Mouse (Mus musculus) thymus, postnatal 4 days (tissue): ENCODE data around the gene Ccdc28b.
A peak's percentile ranks its signal among the peaks of the same experiment; 100 is the strongest.

Source experiments
- DNase-seq: peaks from one replicate; pipeline ENCODE4 v3.0.0; 2021

Ccdc28b gene

GRCm38 (mm10) chr4:129584370-129584769 lies 39.4 kb downstream of the Ccdc28b start:
- DNase-seq: no peak

DNA sequence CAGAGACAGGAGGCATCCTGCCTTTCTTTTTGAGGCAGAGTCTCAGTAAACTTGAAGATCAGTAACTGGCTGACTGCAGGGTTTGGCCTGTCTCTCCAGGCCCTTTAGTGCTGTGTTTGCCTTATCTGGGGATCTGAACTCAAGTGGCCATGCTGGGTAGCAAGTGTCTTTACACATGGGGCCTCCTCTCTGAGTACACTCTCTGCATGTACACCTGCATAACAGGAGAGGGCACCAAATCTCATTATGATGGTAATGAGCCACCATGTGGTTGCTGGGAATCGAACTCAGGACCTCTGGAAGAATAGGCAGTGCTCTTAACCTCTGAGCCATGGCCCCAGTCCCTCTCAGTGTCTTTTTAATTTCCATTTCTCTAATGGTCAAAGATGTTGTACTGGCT lies 41.5 kb downstream of the Ccdc28b start:
- DNase-seq: no peak

- peak; percentile 73 for DNase-seq
Observed at GRCm38 (mm10) chr4:129580347-129580746, 43.4 kb downstream of the Ccdc28b start.

DNA sequence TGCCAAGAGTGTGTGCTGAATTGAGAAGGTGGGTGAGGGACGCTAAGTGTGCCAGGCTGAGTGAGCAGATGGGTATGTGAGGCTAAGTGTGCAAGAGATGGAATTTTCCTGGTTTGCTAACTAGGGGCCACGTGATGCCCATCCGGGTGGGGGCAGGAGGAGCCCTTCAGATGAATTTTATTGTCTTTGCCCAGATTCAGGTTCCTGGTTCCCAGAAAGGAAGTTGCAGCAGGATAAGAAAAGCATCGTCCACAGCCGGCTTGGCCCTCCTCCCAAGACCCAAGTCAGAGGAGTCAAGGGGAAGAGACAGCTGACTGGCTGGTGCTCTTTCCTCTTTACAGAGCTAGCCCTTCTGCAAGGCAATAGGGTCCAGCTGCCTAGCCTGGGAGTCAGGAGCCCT lies 45.3 kb downstream of the Ccdc28b start, which contains the start of gene Fam167b:
Gene Fam167b, minus strand, starts transcription at position 84 of the 400 bp plus-strand sequence.
- no peak for DNase-seq

- no peak for DNase-seq
Observed at GRCm38 (mm10) chr4:129577688-129578087, 46.1 kb downstream of the Ccdc28b start.

DNA sequence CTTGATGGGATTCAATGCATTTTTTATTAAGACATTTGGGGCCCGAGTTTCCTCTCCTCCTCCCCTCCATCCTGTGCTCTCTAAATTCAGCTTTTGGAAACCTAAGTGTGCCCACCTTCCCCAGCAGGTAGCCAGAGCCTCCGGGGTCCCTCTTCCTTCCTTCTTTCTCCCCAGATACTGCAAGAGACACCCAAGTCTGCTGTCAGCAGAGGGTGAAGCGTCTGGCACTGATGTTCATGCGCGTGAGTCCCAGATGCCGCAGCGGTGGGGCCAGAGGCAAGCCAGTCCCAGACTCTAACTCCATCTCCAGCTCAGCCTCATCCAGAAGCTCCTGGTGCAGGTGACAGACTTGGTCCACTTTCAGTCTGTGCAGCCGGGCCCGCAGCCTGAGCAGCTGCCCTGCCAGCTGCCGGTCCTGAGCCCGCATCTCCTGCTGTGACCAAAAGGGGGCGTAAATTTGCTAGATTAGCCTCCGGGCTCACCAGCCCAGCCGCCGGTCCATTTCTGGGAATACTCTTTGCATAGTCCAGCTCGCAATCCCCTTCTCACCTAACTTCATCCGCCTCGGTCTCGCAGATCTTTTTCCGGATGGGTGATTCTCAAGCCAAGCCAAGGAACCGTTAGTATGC lies 46.8 kb downstream of the Ccdc28b start:
- DNase-seq: peak; percentile 86

DNA sequence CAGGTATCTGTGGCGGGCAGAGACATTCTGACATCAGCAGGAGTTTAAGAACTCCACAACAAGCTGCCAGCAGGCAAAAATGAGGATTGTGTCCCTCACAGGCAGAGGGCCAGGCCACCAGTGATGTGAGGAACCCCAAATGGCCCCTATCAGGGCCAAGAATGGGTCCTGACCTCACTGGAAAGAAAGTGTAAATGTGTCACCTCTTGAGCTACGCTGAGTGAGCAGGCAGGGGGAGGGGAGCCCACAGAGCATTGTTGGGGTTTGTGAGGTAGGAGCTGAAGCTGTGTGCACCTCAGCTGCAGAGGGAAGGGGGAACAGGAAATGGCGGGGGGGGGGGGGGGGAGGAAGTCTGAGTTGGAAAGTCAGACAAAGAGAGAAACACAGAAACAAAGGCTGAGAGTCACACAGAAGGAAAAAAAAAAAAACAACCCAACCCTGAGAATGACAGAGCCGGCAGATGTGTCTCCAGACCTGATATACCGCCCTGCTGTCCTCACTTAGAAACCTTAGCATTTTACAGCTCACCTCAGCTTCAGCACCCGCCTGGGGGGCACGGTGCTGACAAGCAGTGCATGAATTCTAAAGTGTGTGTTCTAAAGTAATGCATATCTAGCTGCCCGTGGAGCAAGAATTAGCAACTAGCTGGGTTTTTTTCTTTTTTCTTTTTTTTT lies 48.4 kb downstream of the Ccdc28b start:
- DNase-seq: peak; percentile 91

DNA sequence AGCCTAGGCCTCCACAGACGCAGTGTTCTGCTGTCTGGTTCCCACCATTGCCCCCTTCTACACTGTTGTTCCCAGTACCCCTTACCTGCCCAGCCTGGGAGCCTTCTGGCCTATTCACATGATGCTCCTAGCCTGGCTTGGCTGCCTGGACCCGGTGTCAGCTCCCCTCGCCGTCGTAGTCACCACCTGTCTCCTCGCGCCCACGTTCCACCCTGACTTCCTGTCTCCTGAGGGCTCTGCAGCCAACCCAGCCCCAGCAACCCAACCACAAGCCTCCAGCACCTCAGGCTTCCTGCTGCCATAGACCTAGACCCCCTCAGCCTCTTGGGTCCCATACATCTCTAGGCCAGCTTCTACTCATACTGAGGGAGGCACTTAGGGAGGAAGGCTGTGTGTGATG lies 50.3 kb downstream of the Ccdc28b start, which contains the start of gene Lck:
Gene Lck, minus strand, starts transcription at position 212 of the 400 bp plus-strand sequence.
- DNase-seq: peak; percentile 87

DNA sequence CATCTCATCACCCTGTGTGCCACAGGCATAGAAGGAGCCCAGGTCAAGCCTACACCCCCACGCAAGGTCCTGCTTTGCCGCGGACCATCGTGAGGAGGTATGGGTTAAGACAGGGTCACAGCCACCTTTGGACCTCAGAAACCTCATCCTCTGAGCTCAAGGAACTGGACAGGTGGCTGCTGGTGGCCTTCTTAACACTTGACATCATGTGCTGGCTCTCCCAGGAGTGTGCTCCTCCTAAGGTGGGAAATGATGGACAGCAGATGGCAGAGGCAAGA lies 50.7 kb downstream of the Ccdc28b start:
- DNase-seq: no peak

- DNase-seq: no peak
Observed at GRCm38 (mm10) chr4:129572236-129573092, 51.3 kb downstream of the Ccdc28b start.

- no peak for DNase-seq
Observed at GRCm38 (mm10) chr4:129571551-129572084, 52.1 kb downstream of the Ccdc28b start.

DNA sequence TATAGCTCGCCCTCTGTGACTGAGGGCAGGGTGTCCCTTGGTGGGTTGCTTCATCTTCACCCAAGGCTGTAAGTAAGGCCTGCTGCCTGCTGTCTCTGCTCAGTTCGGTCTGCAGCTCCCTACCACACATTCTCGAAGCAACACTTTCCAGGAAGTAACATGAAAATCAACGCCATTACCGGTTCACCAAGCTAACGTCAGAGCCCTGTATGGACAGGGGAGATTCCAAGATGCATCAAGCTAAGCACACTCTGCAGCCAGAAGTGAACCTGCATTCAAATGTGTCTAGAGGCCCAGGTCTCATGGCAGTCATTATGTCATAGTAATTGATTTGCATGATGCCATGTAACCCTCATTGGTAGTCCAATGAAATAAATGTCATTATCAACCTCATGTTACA lies 53.7 kb downstream of the Ccdc28b start:
- DNase-seq: no peak
